Mouse (Mus musculus) neural tube, embryonic 15.5 days (tissue): ENCODE data around the gene Slc35f1. TPM values are rescaled to one million over a fixed set of nuclear protein-coding genes. Genes with fewer than 3 reads are reported as not detected.
A peak's percentile ranks its signal among the peaks of the same experiment; 100 is the strongest.

Experiments used
- ATAC-seq: fragments of 200-750 bp; cut with Nextera tagmentation; 2 replicates; pipeline ENCODE4 v1.8.0; 2017; ENCODE audit warnings: mild to moderate bottlenecking, moderate TSS enrichment, moderate library complexity; ENCODE audit not compliant: low FRiP score
- H3K27ac ChIP-seq: fragments of 300-500 bp; sonication (generic); replicated peaks from 2 replicates; pipeline ENCODE4 v1.5.1; 2015; ENCODE audit warnings: mild to moderate bottlenecking, inconsistent platforms
- H3K27me3 ChIP-seq: fragments of 300-500 bp; sonication (generic); replicated peaks from 2 replicates; pipeline ENCODE4 v1.6.1; 2015; ENCODE audit warnings: inconsistent platforms
- H3K36me3 ChIP-seq: fragments of 300-500 bp; sonication (generic); 2 replicates; pipeline ENCODE4 v1.6.1; 2015; ENCODE audit warnings: inconsistent platforms
- H3K4me1 ChIP-seq: fragments of 300-500 bp; sonication (generic); 2 replicates; pipeline ENCODE4 v1.6.1; 2015; ENCODE audit warnings: inconsistent platforms
- H3K4me2 ChIP-seq: fragments of 300-500 bp; sonication (generic); 2 replicates; pipeline ENCODE4 v1.6.1; 2015; ENCODE audit warnings: inconsistent platforms, mild to moderate bottlenecking, moderate library complexity
- H3K4me3 ChIP-seq: fragments of 300-500 bp; sonication (generic); replicated peaks from 2 replicates; pipeline ENCODE4 v1.5.1; 2015; ENCODE audit warnings: mild to moderate bottlenecking, inconsistent platforms
- H3K9ac ChIP-seq: fragments of 300-500 bp; sonication (generic); replicated peaks from 2 replicates; pipeline ENCODE4 v1.6.1; 2015; ENCODE audit warnings: mild to moderate bottlenecking, inconsistent platforms
- H3K9me3 ChIP-seq: fragments of 300-500 bp; sonication (generic); replicated peaks from 2 replicates; pipeline ENCODE4 v1.6.1; 2016; ENCODE audit warnings: inconsistent platforms
- WGBS: fragments of 180-500 bp; shearing (Covaris S2); methylation state at CpG from one replicate; pipeline ENCODE4 v1.1.7; 2015; ENCODE audit warnings: mixed read lengths; 5-methylcytosine and 5-hydroxymethylcytosine counted together
- polyA plus RNA-seq: library from polyadenylated mRNA; unstranded; fragments of >200 nt; fragmentation: Nextera tagmentation; extraction: Ambion mirVana; gene quantifications from 2 replicates; pipeline ENCODE4 v1.2.1, GENCODE M21; 2015

Slc35f1 gene
- 29.4 and 36.0 TPM in 2 replicates for polyA plus RNA-seq

DNA sequence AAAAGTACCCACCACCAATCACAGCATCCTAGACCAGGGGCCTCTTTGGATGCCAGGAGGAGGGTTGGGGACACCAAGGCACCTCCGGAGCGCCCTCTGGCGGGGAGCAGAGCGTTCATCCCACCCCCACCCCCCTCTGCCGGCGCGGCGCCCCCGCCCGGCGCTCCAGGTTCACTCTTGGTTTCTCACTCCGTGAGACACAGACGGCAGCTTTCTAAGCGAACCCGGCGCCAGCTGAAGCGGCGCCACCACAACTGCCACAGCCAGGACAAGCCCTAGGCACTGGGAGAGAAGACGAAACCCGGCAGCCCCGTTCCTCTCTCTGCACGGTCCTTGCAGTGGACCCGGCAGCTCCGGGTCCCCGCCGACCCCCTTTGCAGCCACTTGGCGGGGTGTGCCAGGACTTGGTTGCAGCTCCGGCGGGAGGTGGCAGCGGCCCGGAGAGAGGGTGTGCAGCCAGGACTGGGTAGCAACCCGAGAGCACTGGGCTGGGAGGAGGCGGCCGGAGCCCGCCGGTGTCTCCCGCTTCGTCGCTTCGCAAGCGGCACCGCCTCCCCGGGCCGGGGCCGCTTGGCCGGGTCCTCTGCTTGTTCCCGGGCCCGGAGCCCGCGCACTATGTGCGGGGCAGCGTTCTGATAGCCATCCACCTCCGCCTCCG lies at the start of gene Slc35f1:
Gene Slc35f1, plus strand, starts transcription at position 200 of the 658 bp plus-strand sequence.
- peak within 1 kb of the TSS; percentile 82 for H3K4me2 ChIP-seq
- peak within 1 kb of the TSS; percentile 91 for H3K27ac ChIP-seq
- peak; percentile 92 for ATAC-seq
- H3K9ac ChIP-seq: peak within 1 kb of the TSS; percentile 87
- peaks cover 19% of the 10 kb centered on the region for H3K4me1 ChIP-seq
- H3K9me3 ChIP-seq: no peaks in the 10 kb centered on the region
- H3K27me3 ChIP-seq: no peaks in the 10 kb centered on the region
- peak within 1 kb of the TSS; percentile 91 for H3K4me3 ChIP-seq
- under 1% methylated on average over 53 of the region's 54 CpGs for WGBS
- no peaks in the 10 kb centered on the region for H3K36me3 ChIP-seq

DNA sequence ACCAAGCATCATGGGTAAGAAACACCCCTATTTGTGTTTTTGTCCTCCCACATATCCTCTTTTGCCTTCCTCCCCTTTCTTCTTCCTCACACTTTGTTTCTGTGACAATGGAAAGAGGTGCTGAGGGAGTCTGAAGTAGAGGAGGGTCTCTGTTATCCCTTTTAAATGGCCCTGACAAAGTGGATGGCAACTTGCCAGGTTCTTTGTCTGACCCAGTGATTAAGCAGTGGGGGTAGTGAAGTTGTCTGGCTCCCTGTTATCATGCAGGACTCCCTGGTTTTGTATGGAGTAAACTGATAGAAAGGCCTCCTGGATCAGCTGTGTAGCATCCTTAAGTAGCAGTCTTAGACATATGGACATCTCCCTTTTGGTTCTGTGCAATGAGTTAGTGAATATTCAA lies 19.1 kb upstream of the Slc35f1 start:
- Histone ChIP-seq H3K27me3 (no peaks in the 10 kb centered on the region), H3K4me2 (no peak overlapping the region), H3K27ac (no peak overlapping the region), H3K4me3 (no peak overlapping the region), H3K9ac (no peak overlapping the region), H3K4me1 (no peaks in the 10 kb centered on the region), H3K36me3 (no peaks in the 10 kb centered on the region), H3K9me3 (no peaks in the 10 kb centered on the region)
- ATAC-seq: no peak

DNA sequence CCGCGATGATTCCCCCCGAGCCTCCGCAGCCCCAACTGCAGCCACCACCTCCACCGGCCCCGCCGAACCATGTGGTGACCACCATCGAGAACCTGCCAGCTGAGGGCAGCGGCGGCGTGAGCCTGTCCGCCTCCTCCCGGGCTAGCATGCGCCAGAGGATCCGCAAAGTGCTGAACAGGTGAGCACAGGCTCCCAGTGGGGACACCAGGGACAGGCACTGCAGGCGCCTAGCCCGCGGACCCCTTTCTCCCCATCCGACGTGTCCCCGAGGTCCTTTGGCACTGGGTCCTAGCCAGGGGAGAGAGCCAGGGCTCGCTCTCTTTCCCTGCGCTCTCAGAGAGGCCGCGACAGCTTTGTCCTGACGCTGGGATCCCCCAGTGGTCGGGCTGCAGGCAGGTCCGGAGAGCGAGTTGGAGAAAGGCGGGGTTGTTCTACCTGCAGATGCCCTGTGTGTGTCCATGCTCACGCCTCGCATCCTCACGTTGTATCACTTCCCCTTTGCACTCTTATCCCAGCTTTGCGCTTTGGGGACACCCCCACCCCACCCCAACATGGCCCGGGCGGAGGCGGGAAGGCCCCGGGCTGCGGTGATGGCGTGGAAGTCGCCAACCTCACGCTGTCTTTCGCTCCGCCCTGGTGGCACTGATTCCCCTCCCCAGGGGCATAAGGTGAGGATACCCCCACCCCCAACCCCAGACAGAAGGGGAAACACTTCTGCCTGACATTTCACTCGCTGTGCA lies 829 bp downstream of the Slc35f1 start:
- Histone ChIP-seq H3K4me2 (peak overlapping the region; percentile 82), H3K27ac (peak overlapping the region; percentile 91), H3K27me3 (no peaks in the 10 kb centered on the region), H3K9ac (peak overlapping the region; percentile 87), H3K4me1 (peaks cover 19% of the 10 kb centered on the region), H3K9me3 (no peaks in the 10 kb centered on the region), H3K36me3 (no peaks in the 10 kb centered on the region), H3K4me3 (peak overlapping the region; percentile 91)
- ATAC-seq: peak; percentile 84
- WGBS: under 1% methylated on average over 45 of the region's 45 CpGs

DNA sequence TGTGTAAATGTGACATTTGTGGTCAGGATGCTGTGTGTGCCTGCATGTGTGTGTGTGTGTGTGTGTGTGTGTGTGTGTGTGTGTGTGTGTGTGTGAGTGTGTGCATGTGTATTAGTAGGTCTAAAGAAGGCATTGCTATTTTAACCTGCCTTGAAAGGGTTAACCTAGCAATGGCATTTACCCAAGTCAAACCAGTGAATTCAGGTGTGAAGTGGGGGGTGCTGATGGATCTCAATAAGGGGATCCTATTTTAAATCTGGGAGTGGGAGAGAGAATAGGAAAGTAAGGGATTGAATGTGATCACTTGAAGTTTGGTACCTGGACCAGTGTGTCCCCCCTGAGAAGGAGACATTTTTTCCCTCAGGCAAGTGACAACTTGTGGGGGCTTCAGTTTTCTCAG lies 13.4 kb downstream of the Slc35f1 start:
- Histone ChIP-seq H3K4me1 (peaks cover 23% of the 10 kb centered on the region), H3K36me3 (no peaks in the 10 kb centered on the region), H3K9ac (peak overlapping the region; percentile 61; the same call in 1 of the 2 replicates), H3K4me2 (peak overlapping the region; percentile 88), H3K27me3 (no peaks in the 10 kb centered on the region), H3K9me3 (no peaks in the 10 kb centered on the region), H3K4me3 (peak overlapping the region; percentile 48), H3K27ac (peak overlapping the region; percentile 87)
- ATAC-seq: no peak; the same call in 1 of the 2 replicates

DNA sequence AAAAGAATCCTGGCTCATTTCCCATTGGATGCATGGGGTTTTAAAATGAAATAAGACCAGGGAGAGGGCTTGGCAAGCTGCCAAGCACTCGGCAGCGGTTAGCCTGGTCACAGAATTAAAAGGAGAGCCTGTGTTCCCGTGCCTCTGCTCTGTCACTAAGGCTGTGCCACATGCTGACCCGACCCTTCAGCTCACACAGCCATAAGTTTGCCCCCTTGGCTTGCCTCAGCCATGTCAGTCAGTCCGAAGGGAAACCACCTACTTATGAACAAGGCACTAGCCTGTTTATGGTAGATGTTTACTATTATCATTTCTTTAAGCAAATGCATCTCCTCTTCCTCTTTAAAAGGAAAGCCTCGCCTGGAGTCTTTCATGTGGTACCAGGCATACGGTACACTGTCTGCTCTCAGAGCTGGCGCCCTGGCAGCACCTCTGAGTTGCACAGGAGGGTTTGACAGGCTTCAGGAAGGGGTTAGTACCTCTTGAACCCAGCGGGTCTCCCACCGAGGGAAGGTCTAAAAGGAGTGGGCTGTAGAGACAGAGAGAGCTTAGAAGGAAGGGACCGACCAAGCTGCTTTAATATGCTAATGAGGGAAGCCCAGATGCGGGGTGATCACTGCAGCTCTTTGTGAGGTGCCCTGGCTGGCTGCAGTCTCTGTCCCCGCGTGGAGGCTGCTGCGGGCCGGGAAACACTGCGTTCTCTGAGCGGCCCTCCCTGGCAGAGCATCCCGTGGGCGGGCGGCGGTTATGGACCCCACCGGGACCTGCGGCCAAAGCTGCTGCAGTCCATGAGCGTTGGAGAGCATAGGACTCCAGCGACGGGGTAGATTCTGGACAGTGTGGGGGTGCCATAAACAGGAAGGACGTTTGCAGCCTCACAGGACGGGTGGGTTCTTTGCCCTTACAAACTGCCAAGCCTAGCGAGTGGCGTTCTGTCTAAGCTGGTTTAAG lies 14.0 kb downstream of the Slc35f1 start:
- Histone ChIP-seq H3K27ac (peak overlapping the region; percentile 87), H3K4me3 (peak overlapping the region; percentile 48), H3K9me3 (no peaks in the 10 kb centered on the region), H3K4me2 (peak overlapping the region; percentile 88), H3K27me3 (no peaks in the 10 kb centered on the region), H3K9ac (peak overlapping the region; percentile 61), H3K36me3 (no peaks in the 10 kb centered on the region), H3K4me1 (peaks cover 23% of the 10 kb centered on the region)
- ATAC-seq: peak; percentile 87
- under 1% methylated on average over 31 of the region's 31 CpGs for WGBS

DNA sequence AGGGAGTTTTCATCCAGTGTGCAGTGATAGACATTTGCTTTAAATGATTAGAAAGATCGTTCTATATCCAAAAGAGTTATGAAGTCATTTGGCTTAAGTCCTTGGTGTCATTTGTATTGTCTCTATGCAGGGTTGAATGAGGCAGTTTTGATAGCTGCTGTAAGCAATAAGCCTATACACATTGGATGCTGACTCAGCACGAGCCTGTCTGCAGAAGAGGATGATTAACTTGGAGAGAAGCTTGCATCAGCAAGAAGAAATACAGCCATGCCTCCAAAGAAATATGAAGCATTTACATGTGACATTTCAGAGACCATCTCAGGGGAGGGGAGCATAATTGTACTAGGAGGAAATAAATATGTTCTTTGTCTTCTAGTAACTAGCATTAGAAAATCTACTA lies 19.1 kb downstream of the Slc35f1 start:
- 0 out of 2 replicates have a peak, but pooled peaks have one; percentile 29 for ATAC-seq

DNA sequence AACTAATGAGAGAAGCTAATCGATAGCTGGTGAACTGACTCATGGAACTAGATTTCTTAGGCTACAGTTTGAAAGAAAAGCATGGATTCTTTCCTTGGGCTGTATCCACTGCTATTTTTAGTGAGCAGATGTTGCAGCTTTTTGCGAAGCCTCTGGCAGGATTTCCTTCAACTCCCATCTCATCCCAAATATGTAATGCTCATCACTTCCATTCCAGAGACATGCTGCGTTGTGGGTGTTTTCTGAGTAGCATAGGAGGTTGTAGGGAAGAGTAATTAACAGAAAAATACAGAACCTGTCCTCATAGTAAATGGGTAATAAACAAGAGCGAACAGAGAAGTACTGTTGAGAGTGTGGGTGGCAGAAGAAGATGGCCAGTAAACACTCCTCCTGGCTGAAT lies 21.8 kb downstream of the Slc35f1 start:
- Histone ChIP-seq H3K4me1 (no peaks in the 10 kb centered on the region), H3K36me3 (no peaks in the 10 kb centered on the region), H3K27me3 (no peaks in the 10 kb centered on the region), H3K9me3 (no peaks in the 10 kb centered on the region), H3K4me3 (no peak overlapping the region), H3K4me2 (no peak overlapping the region), H3K27ac (no peak overlapping the region), H3K9ac (no peak overlapping the region)
- WGBS: 81% methylated on average over 4 of the region's 4 CpGs
- ATAC-seq: no peak

More for the DNA sequence above, 19.1 kb downstream of the Slc35f1 start:
- WGBS: 79% methylated on average over 2 of the region's 2 CpGs
- no peak overlapping the region for H3K9ac ChIP-seq
- H3K4me3 ChIP-seq: no peak overlapping the region
- no peak overlapping the region for H3K4me2 ChIP-seq
- no peaks in the 10 kb centered on the region for H3K9me3 ChIP-seq
- H3K27ac ChIP-seq: no peak overlapping the region
- H3K4me1 ChIP-seq: peaks cover 8% of the 10 kb centered on the region
- H3K27me3 ChIP-seq: no peaks in the 10 kb centered on the region
- no peaks in the 10 kb centered on the region for H3K36me3 ChIP-seq

DNA sequence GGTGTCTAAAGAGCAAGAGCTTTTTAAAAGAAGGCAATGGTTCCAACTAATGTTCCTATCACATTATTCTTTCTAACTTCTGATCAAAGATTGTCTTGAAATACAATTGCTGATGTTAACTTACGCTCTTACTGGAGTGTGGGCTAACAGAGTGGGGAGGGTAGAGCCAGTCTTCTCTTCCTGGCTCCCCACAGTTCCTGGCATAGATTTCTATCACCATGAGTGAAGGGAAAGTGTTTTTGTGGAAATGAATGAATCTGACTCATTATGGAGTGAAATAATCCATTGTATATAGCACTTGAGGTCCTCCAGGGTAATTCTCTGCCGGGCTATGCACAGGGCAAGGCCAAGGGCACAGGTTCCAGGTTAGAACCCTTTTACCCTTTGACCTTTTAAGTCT lies 24.2 kb downstream of the Slc35f1 start:
- no peaks in the 10 kb centered on the region for H3K36me3 ChIP-seq
- WGBS: 88% methylated on average over 2 of the region's 2 CpGs
- H3K27ac ChIP-seq: no peak overlapping the region
- no peak for ATAC-seq
- H3K27me3 ChIP-seq: no peaks in the 10 kb centered on the region
- H3K4me3 ChIP-seq: no peak overlapping the region
- H3K9me3 ChIP-seq: no peaks in the 10 kb centered on the region
- H3K4me2 ChIP-seq: no peak overlapping the region
- H3K9ac ChIP-seq: no peak overlapping the region
- no peaks in the 10 kb centered on the region for H3K4me1 ChIP-seq

DNA sequence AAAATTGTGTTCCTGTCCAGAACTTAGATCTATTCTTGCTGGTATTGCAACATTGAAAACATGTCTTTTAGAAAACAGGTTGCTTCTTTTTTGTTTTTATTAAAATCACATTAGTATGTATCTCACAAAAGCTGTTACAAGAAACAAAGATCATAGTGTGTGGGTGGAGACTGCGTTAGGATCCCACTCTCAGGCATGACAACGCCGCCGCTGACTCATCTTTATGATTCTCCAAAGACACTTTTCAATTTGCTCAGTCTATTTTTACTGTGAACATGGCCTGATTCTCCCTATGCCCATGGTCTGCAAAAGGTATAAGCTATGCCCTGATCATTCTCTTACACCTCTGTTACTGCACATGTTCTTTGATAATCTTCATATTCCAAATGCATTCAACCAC lies 24.8 kb downstream of the Slc35f1 start:
- no peak overlapping the region for H3K27ac ChIP-seq
- H3K4me3 ChIP-seq: no peak overlapping the region
- ATAC-seq: no peak
- 72% methylated on average over 4 of the region's 4 CpGs for WGBS
- H3K9ac ChIP-seq: no peak overlapping the region
- no peak overlapping the region for H3K4me2 ChIP-seq
- H3K9me3 ChIP-seq: no peaks in the 10 kb centered on the region
- no peaks in the 10 kb centered on the region for H3K4me1 ChIP-seq
- H3K27me3 ChIP-seq: no peaks in the 10 kb centered on the region
- no peaks in the 10 kb centered on the region for H3K36me3 ChIP-seq

DNA sequence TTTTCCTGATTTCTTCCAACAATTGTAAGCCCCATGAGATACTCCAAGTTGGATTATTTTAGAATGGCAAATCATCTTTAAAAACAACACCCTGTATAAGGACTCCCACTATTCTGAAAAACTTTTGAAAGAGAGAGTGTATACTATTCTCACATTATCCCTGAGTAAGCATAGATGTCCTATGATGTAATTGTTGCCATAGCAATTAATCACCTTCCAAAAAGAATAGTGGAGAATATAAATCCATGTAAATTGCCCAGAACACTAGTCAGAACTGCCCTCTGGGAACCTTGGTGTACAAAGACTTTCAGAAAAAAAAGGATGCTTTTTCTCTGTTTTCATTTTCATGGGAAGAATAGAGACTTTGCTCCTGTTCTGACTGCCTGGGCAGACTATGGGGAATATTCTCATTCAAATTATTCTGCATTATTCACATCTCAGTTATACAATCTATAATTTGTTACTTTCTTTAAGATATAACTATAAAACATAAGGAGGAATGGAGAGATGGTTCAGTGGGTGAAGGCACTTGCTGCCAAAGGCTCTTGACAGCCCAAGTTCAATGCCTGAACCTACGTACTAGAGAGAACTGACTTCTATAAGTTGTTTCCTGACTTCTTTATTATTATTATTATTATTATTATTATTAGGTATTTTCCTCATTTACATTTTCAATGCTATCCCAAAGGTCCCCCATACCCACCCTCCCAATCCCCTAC lies 28.0 kb downstream of the Slc35f1 start:
- no peak for ATAC-seq
- Histone ChIP-seq H3K36me3 (no peaks in the 10 kb centered on the region), H3K4me1 (no peaks in the 10 kb centered on the region), H3K9me3 (no peaks in the 10 kb centered on the region), H3K4me2 (no peak overlapping the region), H3K9ac (no peak overlapping the region), H3K27ac (no peak overlapping the region), H3K27me3 (no peaks in the 10 kb centered on the region), H3K4me3 (no peak overlapping the region)
- WGBS: 77% methylated on average over 1 of the region's 1 CpGs

DNA sequence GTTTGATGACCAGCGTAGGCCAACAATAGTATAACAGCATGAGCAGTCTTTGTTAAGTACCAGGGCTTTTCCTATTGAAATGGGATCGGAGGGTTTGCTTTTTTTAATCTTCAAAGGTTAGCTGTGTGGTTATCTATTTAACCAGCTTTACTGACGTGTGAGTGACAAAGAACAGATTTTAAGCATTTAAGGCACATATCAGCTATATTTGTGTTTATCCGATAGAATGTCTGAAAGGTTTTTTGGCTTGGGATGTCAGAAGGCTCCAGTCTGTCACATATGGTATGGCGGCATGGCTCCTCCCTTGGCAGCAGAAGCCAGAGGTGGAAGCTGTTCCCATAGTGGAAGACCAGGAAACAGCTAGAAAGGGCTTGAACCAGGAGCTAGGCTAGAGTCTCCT lies 36.3 kb downstream of the Slc35f1 start:
- H3K4me1 ChIP-seq: no peaks in the 10 kb centered on the region
- H3K9me3 ChIP-seq: no peaks in the 10 kb centered on the region
- no peak overlapping the region for H3K27ac ChIP-seq
- no peak for ATAC-seq
- H3K36me3 ChIP-seq: no peaks in the 10 kb centered on the region
- 93% methylated on average over 5 of the region's 5 CpGs for WGBS
- H3K4me2 ChIP-seq: no peak overlapping the region
- no peak overlapping the region for H3K9ac ChIP-seq
- H3K27me3 ChIP-seq: no peaks in the 10 kb centered on the region
- H3K4me3 ChIP-seq: no peak overlapping the region
